Mouse (Mus musculus): ENCODE data around the gene Grb2.

Grb2 gene

GRCm38 (mm10) chr11:115689137-115689915, 19.1 kb downstream of the Grb2 start:
- in situ Hi-C loops (cut with MboI, MseI): no loop called here

GRCm38 (mm10) chr11:115686369-115686768, 22.0 kb downstream of the Grb2 start:
- in situ Hi-C loops (cut with MboI, MseI): no loop called here

GRCm38 (mm10) chr11:115685954-115686353, 22.4 kb downstream of the Grb2 start:
- in situ Hi-C loops (cut with MboI, MseI): no loop called here

- in situ Hi-C loops (cut with MboI, MseI): no loop called here
Observed at GRCm38 (mm10) chr11:115684877-115685276, 23.5 kb downstream of the Grb2 start.

GRCm38 (mm10) chr11:115683326-115683725, 25.1 kb downstream of the Grb2 start:
- in situ Hi-C loops (cut with MboI, MseI): no loop called here

GRCm38 (mm10) chr11:115682411-115682810, 26.0 kb downstream of the Grb2 start:
- in situ Hi-C loops (cut with MboI, MseI): no loop called here

- in situ Hi-C loops (cut with MboI, MseI): loop anchor here (5.0 kb wide), 1 partner anchor 37 kb away; no protein-coding TSS in a partner anchor
Observed at GRCm38 (mm10) chr11:115679554-115680238, 28.7 kb downstream of the Grb2 start.

GRCm38 (mm10) chr11:115678861-115679260, 29.5 kb downstream of the Grb2 start:
- in situ Hi-C loops (cut with MboI, MseI): loop anchor here (5.0 kb wide), 1 partner anchor 37 kb away; no protein-coding TSS in a partner anchor

GRCm38 (mm10) chr11:115677511-115677910, 30.9 kb downstream of the Grb2 start:
- in situ Hi-C loops (cut with MboI, MseI): loop anchor here (5.0 kb wide), 1 partner anchor 35 kb away; no protein-coding TSS in a partner anchor

GRCm38 (mm10) chr11:115676738-115677137, 31.7 kb downstream of the Grb2 start:
- in situ Hi-C loops (cut with MboI, MseI): loop anchor here (5.0 kb wide), 1 partner anchor 34 kb away; no protein-coding TSS in a partner anchor

- in situ Hi-C loops (cut with MboI, MseI): no loop called here
Observed at GRCm38 (mm10) chr11:115674235-115674865, 34.0 kb downstream of the Grb2 start.

GRCm38 (mm10) chr11:115673471-115674234, 34.7 kb downstream of the Grb2 start:
- in situ Hi-C loops (cut with MboI, MseI): no loop called here

- in situ Hi-C loops (cut with MboI, MseI): no loop called here
Observed at GRCm38 (mm10) chr11:115672226-115672987, 36.0 kb downstream of the Grb2 start.

GRCm38 (mm10) chr11:115670451-115671050, 37.8 kb downstream of the Grb2 start:
- in situ Hi-C loops (cut with MboI, MseI): no loop called here

GRCm38 (mm10) chr11:115663676-115664335, 44.6 kb downstream of the Grb2 start:
- in situ Hi-C loops (cut with MboI, MseI): no loop called here

- in situ Hi-C loops (cut with MboI, MseI): no loop called here
Observed at GRCm38 (mm10) chr11:115660376-115660775, 48.0 kb downstream of the Grb2 start.

- in situ Hi-C loops (cut with MboI, MseI): no loop called here
Observed at GRCm38 (mm10) chr11:115658521-115658920, 49.9 kb downstream of the Grb2 start.

- in situ Hi-C loops (cut with MboI, MseI): no loop called here
Observed at GRCm38 (mm10) chr11:115654128-115654527, 54.3 kb downstream of the Grb2 start.

GRCm38 (mm10) chr11:115653194-115653593, 55.2 kb downstream of the Grb2 start:
- in situ Hi-C loops (cut with MboI, MseI): no loop called here

- in situ Hi-C loops (cut with MboI, MseI): no loop called here
Observed at GRCm38 (mm10) chr11:115651680-115652079, 56.7 kb downstream of the Grb2 start.
